Mouse (Mus musculus): ENCODE data around the gene Snx32.
A peak's percentile ranks its signal among the peaks of the same experiment; 100 is the strongest.

Snx32 gene

DNA sequence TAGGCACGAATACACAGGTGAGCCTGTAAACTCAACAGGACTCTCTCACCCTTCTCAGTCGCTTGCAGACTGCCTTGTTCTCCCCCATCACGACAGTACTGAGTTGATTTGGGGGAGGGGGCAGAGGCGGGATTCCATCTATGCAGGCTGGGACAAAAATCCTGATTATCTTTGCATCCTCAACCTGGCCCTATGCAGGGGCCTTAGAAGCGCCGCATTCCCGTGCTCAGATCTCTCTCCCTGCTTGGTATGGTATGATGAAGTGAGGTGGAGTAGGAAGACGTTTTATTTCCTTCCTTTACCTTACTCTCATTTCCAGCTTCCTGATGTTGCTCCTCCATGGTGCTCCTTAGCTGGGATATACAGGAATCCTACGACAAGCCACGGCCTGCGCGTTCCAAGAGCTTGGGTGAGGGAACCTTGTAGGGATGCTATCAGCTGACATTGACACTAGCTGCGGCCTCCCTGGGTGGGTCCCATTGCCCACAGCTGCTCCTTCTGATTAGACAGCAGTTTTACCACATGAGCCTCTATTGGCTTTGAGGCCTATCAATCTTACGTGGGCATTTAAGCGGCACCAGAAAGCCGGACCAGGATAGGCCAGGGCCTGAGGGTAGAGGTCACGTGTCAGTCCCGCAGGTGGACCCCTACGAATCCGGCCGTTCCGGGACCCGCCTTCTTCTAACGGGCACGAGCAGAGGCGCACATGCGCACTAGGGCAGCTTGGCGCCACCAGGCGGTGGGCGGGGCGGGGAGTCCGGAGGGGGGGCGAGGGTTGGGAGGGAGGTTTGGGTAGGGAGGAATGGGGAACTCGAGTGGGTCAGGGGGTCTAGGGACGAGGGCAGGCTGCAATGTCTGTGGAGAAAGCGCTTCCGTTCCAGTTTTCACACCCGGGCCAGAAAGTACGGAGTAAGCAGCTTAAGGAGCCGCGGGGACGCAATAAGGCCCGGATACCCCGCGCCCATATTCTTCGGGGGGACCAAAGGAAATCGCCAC, at the start of gene Snx32:
Gene Snx32 (minus strand): TSS at position 508 of the 996 bp plus-strand sequence.
- DNase-seq: peak; percentile 96

DNA sequence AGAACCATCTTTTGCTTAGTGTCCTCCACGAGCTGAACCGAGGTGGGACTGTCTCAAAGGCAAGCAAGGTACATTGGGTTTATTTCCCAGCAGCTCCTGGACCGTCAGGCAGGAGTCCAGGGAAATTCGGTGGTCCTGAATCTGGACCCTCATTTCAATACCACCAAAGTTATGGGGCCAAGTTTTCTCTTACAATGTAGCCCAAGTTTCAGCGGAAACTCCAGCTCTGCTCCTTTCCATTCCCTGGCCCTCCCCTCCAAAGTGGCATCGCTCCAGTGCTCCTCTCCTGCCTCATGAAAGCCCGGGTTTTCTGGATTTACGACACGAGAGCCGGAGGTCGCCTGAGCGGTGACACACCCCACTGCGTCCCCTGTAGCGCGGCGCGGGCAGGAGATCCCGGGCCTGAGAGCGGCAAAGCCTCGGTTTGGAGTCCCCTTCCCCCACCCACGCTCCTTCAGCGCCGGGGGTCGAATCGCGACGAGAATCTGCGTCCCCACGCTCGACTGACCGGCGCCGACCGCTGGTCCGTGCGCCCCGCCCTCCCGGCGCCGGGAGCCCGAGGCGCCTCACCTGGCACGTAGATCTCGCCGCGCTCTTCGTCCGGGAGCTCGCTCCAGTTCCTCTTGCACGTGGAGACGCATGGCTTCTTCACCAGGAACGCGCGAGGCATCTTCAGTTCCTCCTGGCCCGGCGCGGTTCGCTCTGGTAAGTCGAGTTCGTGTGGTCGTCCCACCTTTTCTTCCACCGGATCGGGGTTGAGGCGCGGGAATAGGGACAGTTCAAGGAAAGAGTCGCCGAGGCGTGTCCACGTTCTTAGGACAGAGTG, 49.5 kb upstream of the Snx32 start:
- no peak for DNase-seq

GRCm38 (mm10) chr19:5559229-5559628, 48.9 kb upstream of the Snx32 start:
- DNase-seq: no peak

GRCm38 (mm10) chr19:5558770-5559169, 48.4 kb upstream of the Snx32 start:
- no peak for DNase-seq

DNA sequence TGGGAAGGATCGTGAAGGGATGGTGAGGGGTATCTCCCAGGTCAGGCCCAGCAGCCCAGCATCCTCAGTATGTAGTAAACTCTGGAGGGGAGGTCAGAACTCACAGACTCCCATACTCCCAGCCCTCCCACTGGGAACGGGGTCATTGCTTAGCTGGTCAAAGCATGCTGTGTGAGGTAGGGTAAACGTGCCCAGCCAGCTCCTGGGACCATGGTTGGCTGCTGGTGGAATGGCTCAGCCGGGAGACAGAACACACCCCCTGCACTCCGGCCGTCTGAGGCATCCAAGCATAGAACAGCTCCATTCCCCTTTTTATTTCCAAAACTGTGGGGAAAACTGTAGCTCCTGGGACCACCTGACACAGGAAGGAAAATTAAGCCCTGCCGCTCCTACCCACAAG, 47.8 kb upstream of the Snx32 start:
- DNase-seq: no peak

DNA sequence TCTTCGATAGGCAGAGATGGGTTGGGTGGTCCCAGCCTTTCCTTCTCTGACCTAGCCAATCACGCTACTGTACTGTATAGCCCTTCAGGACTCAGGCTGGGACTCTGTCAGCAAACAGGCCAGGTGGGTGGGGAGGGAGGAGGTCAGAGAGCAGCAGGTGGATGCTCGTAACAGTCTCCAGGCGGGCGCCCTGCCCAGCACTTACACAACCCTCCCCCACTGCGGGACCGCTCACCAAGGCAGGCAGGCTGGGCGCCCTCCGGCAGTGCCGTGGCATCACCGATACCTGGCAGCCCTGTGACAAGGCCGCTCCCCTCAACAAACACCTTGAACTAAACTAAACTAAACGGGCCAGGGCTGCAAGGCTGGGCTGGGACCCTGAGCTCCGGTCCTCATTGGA, 43.9 kb upstream of the Snx32 start:
- DNase-seq: no peak

GRCm38 (mm10) chr19:5553802-5554201, 43.5 kb upstream of the Snx32 start:
- DNase-seq: no peak

DNA sequence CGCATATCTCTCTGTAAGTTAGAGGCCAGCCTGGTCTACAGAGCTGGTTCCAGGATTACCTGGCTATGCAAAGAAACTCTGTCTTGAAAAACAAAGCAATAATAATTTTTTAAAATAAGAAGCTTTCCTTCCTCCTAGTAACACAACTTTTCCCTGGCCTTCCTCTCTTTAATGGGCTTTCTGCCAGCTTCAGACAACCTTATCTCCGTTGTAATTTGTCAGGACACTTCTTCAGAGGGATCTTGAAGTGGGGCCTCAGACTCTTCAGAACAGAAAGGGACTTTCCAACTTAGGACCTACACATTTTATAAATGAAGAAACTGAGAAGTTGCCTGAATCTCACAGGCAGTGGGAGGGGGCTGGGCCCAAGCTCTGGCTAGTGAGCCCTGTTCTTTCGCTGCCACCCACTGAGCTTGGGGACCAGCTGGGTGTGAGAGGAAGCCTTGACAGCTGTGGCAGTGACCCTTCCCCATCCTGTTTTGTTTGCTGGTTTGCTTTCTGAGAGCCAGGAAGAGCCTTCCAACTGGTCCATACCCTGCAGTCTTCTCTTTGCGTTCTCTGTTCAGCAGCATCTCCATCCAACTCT, 37.2 kb upstream of the Snx32 start:
- DNase-seq: no peak

DNA sequence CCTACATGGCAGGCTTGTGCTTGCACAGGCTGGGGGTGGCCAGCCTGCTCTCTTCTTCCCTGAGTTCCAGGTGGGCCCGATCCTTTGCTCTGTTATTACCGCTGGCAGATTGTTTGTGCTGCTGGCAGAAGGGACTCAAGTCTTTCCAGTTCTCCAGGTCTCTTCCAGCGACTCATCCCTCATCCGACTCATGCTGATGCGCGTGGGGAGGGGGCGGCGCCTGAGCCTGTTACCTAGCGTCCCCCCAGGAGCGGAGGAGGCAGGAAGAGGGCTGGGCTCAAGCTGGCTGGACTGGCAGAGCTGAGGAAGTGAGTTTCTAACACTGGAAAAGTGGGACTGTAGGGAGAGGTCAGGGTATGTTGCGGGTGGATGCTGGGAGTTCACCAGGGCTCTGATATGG, 33.7 kb upstream of the Snx32 start:
- DNase-seq: no peak

- no peak for DNase-seq
Measured at GRCm38 (mm10) chr19:5543362-5543761, 33.0 kb upstream of the Snx32 start.

- DNase-seq: no peak
Measured at GRCm38 (mm10) chr19:5538786-5539185, 28.4 kb upstream of the Snx32 start.

- no peak for DNase-seq
Measured at GRCm38 (mm10) chr19:5532520-5532919, 22.2 kb upstream of the Snx32 start.

- no peak for DNase-seq
Measured at GRCm38 (mm10) chr19:5530138-5530524, 19.8 kb upstream of the Snx32 start.

DNA sequence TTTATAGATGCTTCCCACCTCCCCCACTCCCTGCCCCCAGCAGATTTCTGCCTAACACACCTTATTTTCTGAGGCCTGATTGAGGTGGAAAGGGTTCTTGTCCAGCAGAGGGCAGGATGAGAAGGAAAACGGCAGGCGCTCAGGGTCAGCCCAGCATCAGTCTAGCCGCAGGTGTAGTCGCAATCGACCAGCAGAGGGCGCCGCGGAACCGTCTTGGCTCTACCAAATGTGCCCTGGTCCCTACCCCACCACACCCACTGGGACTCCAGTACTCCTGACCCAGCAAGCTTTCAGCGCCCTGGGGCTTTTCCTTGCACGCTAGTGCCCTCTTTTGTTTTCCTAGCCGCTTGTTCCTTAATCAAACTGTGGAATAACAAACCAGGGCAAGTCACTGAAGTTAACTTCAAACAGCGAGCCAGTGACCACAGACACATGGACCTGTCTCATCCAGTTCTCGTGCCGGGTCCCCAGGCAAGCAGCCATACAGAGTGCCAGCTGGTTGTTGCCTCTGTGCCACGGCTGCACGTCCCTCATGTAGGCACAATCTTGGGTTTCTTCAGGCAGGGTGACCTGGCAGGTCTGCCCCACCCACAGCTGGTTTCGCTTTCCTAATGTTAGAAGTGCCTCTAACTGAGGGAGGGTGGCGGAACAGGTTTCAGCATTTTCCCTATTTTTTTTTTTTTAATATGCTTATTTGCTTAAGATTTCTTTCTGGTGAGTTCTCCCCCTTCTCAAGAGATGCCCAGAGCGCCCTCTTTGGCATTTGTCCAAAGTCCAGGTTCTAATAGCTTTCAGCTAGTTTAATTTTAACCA, 19.2 kb upstream of the Snx32 start:
- DNase-seq: peak; percentile 95

DNA sequence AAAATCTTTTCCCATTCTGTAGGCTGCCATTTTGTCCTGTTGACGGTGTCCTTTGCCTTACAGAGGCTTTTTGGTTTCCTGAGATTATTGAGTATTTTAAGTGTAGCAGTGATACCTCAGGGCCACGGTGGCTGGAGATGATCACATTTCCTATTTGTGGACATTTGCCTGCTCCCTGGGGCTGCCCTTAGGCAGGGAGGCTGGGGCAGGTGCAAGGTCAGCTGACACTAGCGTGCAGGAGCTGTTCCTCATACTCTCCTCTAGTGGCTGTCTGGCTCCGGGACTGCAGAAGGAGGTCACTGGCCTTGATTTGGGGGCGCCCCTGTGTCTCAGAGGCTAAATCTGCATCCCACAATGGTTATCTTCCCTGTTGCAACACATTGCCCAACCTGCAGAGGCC, 14.9 kb upstream of the Snx32 start:
- DNase-seq: no peak

- no peak for DNase-seq
Measured at GRCm38 (mm10) chr19:5518721-5519120, 8.4 kb upstream of the Snx32 start.

DNA sequence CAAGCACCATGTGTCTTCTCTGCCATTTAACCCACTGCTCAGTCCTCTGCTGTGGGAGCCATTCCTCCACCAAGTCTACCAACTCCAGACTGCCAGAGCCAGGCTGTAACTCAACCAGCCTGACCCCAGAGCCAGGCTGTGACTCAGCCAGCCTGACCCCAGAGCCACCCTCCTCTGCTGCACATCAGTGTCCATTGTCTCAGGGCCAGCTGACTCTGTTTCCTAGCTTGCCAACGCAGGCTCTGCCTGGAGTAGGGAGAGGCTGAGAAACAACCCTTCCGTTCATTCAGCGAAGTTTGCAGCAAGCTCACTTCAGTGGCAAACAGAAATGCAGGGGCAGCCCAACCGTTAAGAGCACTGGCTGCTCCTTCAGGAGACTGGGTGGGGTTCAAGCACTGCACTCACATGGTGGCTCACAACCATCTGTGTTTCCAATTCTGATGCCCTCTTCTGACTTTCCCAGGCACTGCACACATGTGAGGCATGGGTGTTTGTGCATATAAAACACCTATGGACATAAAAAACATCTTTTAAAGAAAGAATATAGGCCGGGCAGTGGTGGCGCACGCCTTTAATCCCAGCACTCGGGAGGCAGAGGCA, 6.7 kb upstream of the Snx32 start:
- DNase-seq: no peak

DNA sequence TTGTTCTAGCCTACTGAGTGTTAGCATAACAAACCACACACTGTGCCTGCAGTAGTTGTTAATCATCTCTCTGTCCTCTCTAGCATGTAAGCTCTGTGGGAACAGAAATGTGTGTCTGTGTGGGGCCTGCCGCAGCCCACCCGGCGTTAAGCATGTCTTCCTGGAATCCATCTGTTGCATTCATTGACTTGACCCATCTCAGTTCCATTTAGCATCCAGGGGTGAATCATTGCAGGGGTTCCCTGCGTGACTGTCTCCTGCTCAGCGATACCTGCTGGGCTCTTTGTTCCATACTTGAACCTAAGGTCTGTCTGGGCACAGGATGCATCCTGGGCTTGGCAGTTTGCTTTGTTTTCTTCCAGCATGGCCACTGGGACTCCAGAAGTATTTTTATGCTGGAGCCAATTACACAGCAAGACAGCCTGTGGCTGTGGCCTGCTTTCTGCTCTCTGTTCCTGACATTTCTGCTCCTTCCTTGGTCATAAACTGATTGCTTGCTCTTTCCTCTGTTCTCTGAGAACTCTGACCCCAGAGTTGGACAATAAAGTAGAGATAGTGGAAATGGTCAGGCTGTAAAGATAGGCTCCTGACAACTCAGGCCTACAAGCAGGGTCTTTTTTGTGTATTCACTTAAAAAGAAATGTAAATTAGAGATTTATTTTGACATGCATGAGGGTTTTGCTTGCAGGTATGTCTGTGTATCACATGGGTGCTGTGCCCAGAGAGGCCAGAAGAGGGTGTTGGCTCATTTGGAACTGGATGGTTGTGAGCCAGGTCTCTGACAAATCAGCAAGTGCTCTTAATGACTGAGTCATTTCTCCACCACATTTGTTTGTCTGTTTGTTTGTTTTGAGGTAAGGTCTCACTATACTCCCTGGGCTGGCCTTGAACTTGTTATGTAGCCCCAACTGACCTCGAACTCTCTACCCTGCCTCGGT, 5.8 kb upstream of the Snx32 start:
- DNase-seq: no peak

DNA sequence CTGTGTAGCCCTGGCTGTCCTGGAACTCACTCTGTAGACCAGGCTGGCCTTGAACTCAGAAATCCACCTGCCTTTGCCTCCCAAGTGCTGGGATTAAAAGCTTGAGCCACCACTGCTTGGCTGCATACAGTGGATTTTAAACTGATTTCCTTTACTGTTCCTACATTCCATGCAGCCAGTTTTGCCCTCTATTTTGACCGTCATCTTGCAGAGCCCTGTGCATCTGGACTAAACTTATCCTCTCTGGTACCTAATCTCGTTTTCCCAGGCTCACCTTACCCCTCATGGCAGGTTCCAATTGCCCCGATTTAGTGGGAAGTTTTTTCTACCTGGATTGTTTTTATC, 2.6 kb upstream of the Snx32 start:
- no peak for DNase-seq

DNA sequence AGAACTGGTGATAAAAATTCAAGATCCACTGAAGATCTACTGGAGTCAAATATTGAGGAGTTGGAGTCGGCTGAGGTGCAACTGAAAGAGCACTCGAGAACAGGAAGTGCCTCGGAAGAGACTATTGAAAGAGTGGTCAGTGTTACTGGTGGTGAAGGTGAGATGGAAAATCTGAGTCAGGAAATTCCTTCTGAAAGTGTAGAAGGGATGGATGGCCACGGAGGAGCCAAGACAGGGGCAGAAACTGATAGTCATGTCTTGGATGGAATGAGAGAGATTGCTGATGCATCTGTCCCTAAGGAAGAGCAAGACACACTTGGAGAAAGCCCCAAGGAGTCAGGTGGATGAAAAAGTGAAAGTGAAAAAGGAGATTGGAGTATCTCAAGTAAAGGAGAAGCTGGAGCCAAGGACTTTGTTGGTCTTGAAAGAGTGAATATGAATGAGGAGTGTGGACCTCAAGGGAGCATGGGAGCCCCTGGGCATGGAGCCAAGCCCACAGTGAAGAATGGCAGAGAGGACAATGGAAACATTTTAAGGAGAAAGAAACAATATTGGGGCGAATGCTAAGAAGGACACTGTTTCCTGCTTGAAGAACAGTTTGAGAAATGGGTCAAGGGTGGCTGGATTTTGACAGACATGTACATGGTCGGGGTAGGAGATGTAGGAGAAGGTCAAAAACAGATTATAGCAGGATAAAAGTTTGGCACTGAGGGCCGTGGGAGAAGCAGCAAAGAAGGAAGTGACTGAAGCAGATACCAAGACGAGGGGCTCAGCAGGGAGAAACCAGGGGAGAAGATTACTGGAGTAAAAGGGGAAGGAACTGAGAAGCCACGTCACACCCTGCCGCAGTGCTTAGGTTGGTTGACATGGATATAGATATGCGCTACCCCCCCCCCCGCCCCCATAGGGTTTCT, 2.0 kb upstream of the Snx32 start:
- no peak for DNase-seq
